Mouse (Mus musculus) brown adipose tissue, adult 24 weeks (tissue): ENCODE results near the gene Neto2. TPM values are rescaled to one million over a fixed set of nuclear protein-coding genes. Genes with fewer than 3 reads are reported as not detected.

Experiments used
- H3K27ac ChIP-seq: fragments of 200-500 bp; replicated peaks from 2 replicates; pipeline ENCODE4 v1.5.1; 2012; ENCODE audit warnings: low read depth, mild to moderate bottlenecking, low read length
- H3K4me1 ChIP-seq: fragments of 200-500 bp; 2 replicates; pipeline ENCODE4 v1.6.1; 2012; ENCODE audit warnings: low read length, mixed read lengths; ENCODE audit not compliant: control insufficient read depth, insufficient read depth, insufficient read length
- H3K4me3 ChIP-seq: fragments of 200-500 bp; 2 replicates; pipeline ENCODE4 v1.5.1; 2012; ENCODE audit warnings: low read depth, mild to moderate bottlenecking, low read length, moderate library complexity; ENCODE audit not compliant: insufficient read depth
- polyA plus RNA-seq: library from polyadenylated mRNA; stranded (reverse); fragments of >200 nt; gene quantifications from 2 replicates; pipeline ENCODE4 v1.2.4, GENCODE M21; 2012; ENCODE audit not compliant: missing spikeins, insufficient read depth, insufficient read length

The Neto2 gene
- 0.44 TPM in 1 of 2 replicates, not detected in the other for polyA plus RNA-seq

DNA sequence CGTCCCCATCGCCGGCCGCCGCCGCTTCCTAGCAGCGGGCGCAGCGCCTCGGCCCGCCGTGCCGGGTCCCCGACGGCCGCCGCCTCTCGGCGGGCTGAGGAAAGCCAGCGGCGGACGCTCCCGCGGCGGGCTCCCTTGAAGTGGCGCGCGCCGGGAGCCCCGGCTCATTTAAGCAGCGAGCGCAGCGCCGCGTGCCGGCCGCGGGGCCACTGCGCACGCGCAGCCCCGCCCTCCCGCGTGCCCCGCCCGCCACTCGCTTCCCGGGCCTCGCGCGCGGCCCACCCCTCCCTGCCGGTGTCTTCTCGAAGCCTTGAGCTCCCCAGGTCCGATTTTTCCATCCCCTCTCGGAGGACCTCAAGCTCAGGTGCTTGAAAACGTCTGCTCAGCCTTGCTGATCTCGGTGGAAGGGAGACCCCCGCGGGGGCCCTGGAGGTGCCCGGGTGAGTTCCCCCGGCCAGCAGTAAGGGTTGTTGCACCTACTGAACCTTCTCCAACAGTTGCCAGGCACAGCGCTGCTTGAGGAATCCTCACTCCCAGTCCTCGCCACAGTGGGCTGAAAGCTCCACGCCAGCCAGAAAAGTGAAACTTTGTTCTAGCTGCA, at the start of gene Neto2:
Gene Neto2 (minus strand): TSS at position 174 of the 601 bp plus-strand sequence.
- Histone ChIP-seq H3K4me3 (peak within 1 kb of the TSS; percentile 69), H3K4me1 (0 out of 2 replicates have a peak, but pooled peaks cover 5% of the 10 kb centered on the region), H3K27ac (no peak within 1 kb of the TSS)

DNA sequence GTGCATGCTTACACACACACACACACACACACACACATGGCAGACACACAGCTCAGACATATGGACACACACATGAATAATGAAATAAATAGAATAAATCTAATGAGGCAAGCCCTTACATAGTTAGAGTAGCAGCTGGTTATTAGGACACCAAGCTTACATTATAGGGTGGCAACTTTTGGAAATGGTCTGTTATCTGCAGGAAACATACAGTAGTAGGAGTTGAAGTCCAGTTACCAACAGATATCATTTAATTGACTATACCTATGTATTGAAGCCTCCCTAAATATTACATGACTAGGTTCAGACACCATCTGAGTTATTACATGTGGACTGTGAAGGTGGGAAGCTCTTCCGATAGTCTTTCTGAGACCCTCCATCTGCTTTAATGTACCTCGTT, 44.3 kb upstream of the Neto2 start:
- H3K27ac ChIP-seq, result no peak overlapping the region
- H3K4me3 ChIP-seq, result no peak overlapping the region
- H3K4me1 ChIP-seq, result no peaks in the 10 kb centered on the region

DNA sequence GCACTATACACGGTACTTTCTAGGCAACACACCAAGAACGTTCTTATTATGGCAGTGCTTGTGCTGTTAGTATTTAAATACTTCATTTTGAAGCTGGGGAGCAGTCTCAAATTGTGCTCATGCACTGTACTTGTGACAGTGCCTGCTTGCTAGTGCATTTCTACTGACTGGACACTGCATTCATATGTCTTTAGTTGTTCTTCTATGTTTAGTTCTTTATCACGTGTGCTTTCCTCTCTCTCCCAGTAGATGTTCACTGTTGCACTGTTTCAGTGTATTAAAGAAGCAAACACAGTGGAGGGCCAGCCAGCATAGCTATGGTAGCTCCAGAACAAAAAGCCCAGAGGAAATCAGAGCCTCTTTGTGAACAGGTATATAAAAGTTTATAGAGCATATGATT, 29.8 kb upstream of the Neto2 start:
- H3K27ac ChIP-seq, result no peak overlapping the region
- H3K4me1 ChIP-seq, result no peaks in the 10 kb centered on the region
- no peak overlapping the region for H3K4me3 ChIP-seq

DNA sequence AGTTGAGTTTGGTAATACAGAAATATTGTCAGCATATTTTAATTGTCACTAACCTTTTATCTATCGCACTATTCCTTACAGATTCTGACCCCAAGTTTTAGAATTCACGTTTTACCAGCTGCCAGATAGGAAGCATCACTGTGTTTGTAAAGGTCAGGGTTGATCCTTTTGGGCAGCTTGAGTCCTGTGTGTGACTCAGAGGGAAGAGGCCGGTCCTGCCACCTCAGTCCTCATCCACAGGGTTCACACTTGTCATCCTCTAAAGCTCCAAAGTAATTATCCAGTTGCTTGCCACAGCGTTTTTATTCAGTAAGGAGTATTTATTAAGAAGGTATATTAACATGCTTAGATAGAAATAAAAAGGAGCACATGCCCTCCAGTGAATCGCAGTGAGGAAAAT, 16.5 kb upstream of the Neto2 start:
- Histone ChIP-seq H3K4me3 (no peak overlapping the region), H3K27ac (no peak overlapping the region), H3K4me1 (no peaks in the 10 kb centered on the region)

DNA sequence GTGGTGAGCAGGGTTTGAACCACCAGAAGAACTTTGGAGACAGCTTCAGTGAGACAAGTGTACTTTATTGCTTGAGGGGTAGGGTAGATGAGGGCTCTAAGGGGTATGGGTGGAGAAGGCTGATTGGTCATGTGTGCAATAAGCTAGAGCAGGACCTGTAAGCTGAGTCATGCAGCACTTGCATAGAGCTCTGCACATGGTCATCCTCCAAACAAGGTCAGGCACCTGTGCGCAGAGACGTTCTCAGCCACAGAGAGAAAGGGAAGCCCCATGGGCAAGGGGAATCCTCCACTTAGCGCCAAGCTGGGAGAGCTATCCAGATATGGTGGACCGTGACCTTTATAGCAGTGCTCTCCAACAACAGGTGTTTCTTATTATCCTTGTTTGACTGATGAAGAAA, 16.0 kb upstream of the Neto2 start:
- H3K4me3 ChIP-seq, result no peak overlapping the region
- no peaks in the 10 kb centered on the region for H3K4me1 ChIP-seq
- no peak overlapping the region for H3K27ac ChIP-seq

DNA sequence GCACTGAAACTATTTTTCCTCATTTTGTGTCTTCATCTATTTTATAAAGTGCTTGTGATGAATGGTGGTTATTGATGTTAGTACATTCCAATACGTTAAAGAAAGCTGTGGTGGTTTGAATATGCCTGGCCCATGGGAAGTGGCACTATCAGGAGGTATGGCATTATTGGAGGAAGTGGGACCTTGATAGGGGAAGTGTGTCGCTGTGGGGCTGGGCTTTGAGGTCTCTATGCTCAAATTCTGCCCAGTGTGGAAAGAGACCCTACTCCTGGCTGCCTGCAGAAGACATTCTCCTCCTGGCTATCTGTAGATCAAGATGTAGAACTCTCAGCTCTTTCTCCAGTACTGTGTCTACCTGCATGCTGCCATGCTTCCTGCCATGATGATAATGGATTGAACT, 6.3 kb upstream of the Neto2 start:
- Histone ChIP-seq H3K4me1 (no peaks in the 10 kb centered on the region), H3K4me3 (no peak overlapping the region), H3K27ac (no peak overlapping the region)

DNA sequence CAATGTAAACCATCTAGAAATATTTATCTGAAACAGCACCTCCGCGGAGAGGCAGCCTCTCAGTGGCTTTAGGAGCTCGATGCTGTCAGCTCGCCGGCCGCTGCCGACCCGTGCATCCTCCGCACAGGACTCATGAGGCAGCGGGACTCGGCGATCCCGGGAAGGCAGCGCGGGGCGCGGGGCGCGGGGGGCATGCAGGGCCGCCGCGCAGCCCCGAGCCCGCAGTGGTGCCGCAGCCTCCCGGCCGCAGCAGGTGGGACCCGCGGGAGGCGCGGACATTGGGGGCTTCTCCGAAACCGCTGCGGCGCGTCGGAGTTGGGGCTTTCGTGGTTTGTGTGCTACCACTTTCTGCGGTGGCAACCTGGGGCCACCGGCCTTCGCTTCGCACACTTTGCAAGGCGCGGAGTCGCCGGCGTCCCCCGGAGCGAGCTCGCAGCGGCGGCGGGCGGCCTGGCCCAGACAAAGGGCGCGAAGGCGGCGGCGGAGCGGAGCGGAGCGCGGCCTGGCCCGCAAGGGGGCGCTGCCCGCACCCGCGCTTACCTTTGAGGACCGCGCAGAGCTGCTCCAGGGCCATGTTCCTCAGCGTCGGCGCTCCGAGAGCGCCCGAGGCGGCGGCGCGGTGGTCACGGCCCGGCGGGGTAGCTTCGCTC, 498 bp downstream of the Neto2 start:
- H3K27ac ChIP-seq, result no peak overlapping the region
- H3K4me3 ChIP-seq, result peak overlapping the region; percentile 69
- H3K4me1 ChIP-seq, result 0 out of 2 replicates have a peak, but pooled peaks cover 5% of the 10 kb centered on the region

DNA sequence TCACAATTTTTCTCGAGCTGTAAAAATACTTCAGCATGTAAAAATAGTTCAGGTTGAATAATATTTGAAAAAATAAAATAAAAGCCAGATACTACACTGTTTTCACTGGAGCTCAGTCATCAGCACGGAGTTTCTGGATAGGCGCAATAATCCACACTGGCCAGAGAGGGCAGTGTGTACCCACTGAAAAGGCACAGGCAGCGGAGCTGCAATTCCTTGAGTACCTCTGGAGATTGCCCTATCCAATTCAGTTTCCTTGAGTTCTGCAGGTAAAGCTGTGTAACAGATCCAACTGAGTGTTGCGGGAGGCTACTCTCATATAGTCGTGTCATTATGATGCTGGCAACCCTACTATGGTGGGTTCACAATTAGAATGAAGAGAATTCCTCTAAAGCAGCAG, 1.7 kb downstream of the Neto2 start:
- Histone ChIP-seq H3K27ac (no peak overlapping the region), H3K4me1 (0 out of 2 replicates have a peak, but pooled peaks cover 5% of the 10 kb centered on the region), H3K4me3 (no peak overlapping the region)

DNA sequence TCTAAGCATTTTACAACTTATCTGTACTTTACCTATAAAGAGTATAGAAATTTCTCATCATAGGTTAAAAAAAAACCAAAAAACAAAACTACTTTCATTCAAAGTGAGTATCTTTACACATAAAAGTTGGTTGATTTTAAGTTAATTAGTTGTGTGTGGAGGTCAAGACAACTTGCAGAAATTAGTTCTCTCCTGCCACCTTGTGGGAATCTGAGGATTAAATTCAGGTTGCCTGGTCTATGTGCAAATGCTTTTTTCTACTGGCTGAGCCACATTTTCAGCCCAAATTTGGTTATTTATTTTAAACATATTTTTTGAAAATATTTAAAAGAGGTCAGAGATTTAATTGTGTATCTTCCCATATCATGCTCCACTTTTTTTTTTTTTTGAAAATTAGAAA, 35.6 kb downstream of the Neto2 start:
- Histone ChIP-seq H3K4me3 (no peak overlapping the region), H3K4me1 (no peaks in the 10 kb centered on the region), H3K27ac (no peak overlapping the region)

DNA sequence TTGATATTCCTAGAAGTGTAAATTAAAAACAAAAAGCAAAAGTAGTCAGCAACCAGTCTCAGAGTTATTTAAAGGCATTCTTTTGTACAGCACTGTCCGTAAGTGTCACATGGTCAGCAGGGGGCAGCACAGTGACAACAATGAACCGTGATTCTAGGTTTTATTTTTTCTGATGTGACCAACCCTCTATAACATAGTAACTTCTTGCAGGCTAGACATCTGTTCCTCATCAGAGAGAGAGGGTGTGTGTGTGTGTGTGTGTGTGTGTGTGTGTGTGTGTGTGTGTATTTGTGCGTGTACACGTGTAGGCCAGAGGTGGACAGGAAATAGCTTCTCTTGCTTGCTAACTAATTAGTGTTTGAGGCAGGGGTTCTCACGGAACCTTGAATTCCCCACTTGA, 38.7 kb downstream of the Neto2 start:
- no peak overlapping the region for H3K27ac ChIP-seq
- no peak overlapping the region for H3K4me3 ChIP-seq
- no peaks in the 10 kb centered on the region for H3K4me1 ChIP-seq

DNA sequence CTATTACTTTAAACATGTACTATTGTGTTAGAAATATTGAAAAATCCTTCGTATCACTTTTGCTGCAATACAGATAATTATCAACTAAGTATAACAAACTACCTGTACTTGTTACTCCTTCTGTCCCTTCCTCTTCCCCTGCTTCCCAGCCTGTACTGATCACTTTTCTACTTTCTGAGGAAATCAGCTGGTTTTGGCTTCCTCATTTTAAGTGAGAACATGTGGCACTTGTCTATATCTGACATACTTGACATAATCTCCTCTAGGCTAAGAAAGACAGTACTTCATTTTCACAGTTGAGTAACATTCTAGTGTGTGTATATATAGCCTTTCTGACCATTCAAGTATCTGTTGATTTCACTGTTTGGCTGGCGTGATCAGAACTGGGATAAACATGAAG, 49.5 kb downstream of the Neto2 start:
- no peaks in the 10 kb centered on the region for H3K4me1 ChIP-seq
- no peak overlapping the region for H3K27ac ChIP-seq
- no peak overlapping the region for H3K4me3 ChIP-seq

DNA sequence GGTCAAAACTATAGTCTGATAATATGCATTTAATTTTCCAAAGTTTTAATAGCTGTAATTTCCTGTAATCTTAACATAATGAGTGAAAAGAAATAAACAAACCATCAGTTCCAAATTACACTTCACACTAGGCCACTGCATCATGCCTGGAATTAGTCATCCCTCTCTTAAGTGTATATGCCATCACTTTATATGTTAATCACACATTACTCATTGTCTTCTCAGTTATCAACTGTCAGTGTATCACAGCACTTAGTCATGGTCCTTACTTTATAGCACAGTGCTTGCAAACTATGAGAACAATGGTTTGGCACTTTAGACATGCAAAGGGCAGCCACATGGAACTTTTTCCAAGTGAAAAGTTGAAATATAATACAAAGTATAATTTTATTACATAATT, 52.2 kb downstream of the Neto2 start:
- Histone ChIP-seq H3K4me3 (no peak overlapping the region), H3K4me1 (no peaks in the 10 kb centered on the region), H3K27ac (no peak overlapping the region)

DNA sequence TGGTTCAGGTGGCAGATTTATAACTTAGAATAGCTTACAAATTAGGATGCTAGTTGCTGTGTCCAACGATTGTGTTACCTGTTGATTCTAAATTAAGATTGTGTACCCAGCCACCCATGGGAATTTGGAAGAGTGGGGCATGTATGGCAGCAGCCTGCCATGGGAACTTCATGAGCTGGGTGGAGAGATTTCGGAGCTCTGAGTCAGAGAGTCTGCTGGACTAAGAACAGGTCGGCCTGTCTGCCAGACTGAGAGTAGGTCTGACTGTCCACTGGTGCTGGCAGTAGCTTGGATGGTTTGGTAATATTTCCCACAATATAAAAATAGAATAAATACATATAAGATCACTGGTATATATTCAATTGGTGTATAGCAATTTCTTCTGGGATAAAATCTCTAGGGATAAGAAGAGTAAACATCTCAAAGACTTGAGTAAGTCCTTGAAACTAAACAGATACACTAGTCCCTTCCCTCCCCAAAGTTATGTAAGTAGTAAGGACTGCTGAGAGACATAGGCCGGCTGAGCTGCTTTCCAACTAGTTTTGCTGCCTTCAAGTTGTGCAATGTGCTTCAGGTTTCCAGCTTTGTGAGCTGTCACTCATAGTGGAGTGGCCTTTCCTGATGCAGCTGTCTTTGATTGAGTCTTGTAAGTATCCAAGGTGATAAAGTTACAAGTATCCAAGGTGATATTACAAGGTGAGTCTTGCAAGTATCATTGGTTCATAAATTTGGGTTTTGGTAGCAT, 55.6 kb downstream of the Neto2 start:
- Histone ChIP-seq H3K4me1 (no peaks in the 10 kb centered on the region), H3K4me3 (no peak overlapping the region), H3K27ac (no peak overlapping the region; the same call in 1 of the 2 replicates)

DNA sequence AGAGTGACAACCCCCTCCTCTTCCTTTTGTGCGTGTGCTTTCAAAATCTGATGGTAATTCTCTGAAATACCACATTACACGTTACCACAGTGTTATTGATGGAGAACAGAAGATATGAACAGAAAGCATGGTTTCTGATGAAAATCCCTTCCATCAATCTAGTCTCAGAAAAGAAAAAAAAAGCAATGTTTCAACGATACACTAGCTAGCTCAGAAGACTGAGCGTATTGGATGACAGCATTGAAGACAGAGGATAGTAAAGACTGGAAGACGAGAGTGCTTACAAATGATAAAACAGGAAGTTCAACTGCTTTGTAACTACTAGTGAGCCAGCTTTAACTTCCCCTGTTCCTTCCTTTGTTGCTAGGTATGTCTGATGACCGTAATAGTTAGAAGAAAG, 76.3 kb downstream of the Neto2 start:
- no peak overlapping the region for H3K4me3 ChIP-seq
- H3K4me1 ChIP-seq, result no peaks in the 10 kb centered on the region
- H3K27ac ChIP-seq, result no peak overlapping the region

DNA sequence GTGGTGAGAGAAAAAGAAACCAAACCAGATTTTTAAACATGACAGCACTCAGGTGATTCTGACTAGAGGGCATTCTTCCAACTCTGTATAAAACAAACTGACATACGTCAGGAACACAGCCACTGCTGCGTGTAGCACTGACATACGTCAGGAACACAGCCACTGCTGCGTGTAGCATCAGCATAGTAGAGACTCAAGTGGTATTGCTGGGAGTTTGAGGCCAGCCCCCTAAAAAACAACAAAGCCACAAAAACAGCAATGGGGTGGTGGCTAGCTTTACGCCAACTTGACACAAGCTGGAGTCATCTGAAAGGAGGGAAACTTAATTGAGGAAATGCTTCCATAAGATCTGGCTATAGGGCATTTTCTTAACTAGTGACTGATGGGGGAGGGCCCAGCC, 77.5 kb downstream of the Neto2 start:
- Histone ChIP-seq H3K4me1 (no peaks in the 10 kb centered on the region), H3K4me3 (no peak overlapping the region), H3K27ac (no peak overlapping the region)

DNA sequence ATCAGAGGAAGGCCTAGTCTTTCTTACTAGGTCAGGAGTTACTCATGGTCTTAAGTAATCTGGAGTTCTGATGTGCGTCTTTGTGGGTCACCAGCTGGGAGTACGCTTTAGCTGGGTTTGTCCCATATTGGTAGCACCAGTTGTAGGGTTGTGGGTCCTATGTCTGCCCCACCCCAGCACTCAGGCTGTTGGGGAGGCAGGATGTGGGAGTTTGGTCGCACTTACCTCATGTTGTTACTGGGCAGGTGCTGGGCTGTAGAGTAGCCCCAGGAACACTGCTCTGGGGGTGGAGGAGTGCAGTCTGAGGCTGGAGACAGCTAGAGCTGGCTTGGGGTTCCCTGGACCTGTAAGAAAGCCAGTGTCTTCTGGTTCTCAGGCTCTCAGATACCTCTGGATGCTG, 81.9 kb downstream of the Neto2 start:
- H3K4me1 ChIP-seq, result no peaks in the 10 kb centered on the region

More for the DNA sequence above, 81.9 kb downstream of the Neto2 start:
- H3K27ac ChIP-seq, result no peak overlapping the region
- H3K4me3 ChIP-seq, result no peak overlapping the region
